Mouse (Mus musculus) heart, adult 2 months (tissue): ENCODE measurements around the gene Acin1.

ENCODE experiments used
- CTCF ChIP-seq: fragments of 200-600 bp; IDR thresholded peaks from 2 replicates; pipeline ENCODE4 v1.8.1; 2022; ENCODE audit warnings: antibody characterized with exemption, mild to moderate bottlenecking, moderate library complexity
- EP300 ChIP-seq: fragments of 200-500 bp; IDR thresholded peaks from 2 replicates; pipeline ENCODE4 v1.6.1; 2011; ENCODE audit warnings: low read depth, low read length, control low read depth; ENCODE audit not compliant: insufficient read depth
- POLR2A ChIP-seq: fragments of 200-500 bp; IDR thresholded peaks from 2 replicates; pipeline ENCODE4 v1.6.1; 2011; ENCODE audit warnings: mild to moderate bottlenecking, low read depth, low read length, control low read depth; ENCODE audit not compliant: insufficient read depth

GRCm38 (mm10) chr14:54734004-54734403 lies 47.3 kb upstream of the Acin1 start:
- TF ChIP-seq CTCF (no peak), POLR2A (no peak), EP300 (no peak)
